Mouse (Mus musculus): ENCODE data around the gene C8a.

C8a gene

DNA sequence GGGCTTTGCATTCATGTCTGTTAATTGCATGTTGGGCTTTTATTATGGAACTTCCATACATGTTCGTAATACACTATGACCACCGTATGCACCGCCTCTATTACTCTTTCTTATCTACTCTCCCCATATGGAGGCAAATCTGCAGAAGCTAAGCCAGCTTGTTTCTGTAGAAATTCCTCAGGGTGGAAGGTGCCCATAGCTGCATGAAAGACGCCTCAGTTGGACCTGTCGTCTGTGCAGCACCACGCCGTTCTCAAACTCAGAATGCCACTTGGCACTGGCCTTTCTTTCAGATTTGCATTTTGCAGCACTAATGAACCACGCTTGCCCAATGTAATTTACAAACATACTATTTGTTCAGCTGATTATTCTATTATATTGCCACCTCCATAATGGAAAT is 106.6 kb downstream of the C8a start:
- ATAC-seq (ENCODE audit: low TSS enrichment), result no peak

DNA sequence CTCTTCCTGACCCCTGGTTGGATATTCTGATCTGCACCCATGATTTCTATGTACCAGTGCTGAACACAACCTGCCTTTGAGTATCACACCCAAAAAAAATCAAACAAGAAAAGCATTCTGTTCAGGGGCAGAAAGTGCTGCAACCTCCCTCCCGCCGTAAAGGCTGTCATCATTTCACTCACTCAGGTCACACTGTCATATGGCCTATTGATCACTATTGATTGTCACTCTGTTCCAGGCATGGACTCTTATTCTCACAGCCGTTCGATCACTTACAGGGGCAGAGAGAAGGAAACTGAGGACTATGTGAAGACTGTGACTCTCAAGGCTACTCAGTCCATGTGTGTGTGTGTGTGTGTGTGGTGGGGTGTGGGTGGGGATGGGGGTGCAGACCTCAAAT is 108.0 kb downstream of the C8a start:
- no peak for ATAC-seq (ENCODE audit: low TSS enrichment)

DNA sequence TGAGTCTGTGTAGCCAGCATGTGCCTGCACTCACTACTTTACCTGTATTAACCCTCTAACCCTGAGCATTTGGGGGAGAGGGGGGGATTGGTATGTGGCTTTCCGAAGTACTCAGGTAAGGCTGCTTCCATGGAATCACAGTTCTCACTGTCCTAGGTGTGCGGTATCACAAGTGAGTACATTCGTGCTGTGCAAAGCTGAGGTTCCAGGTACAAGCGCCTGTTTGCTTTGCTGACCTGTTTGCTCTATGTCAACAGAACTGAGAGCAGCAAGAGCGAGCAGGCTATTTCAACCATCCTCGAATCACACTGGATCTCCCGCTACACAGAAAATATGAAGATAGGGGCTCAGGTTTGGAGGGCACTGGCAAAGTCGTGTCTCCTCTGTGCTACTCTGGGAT is 110.1 kb downstream of the C8a start, which contains the start of gene C8b:
Gene C8b (plus strand): TSS at position 253 of the 400 bp plus-strand sequence.
- no peak for ATAC-seq (ENCODE audit: low TSS enrichment)
